10 mouse cellular contexts compared by ENCODE assay signal in the genomic region with DNA sequence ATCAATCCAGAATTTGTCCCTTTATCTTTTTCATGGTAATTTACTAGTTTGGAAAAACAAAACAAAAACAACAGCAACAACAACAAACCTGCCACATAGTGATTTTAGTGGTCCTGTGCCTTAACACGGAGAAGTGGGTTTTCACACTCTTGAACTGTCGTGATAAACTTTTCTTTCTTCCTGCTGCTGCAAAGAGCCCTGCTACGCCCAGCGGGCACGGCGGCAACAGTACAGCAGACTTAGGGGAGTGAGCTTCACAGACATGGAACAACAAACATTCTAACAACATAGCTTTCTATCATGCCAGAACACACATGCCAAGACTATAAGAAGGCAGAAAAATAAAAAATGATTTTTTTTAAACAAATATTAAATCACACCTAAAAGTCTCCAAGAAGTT.
DNase-seq lines count a peak whose midpoint lies in the region; ATAC-seq and TF ChIP-seq lines count a peak whose summit lies in the region.
"Had no signal": no experiment of that assay in that cellular context is flagged by ENCODE, and none has a peak within 500 bp of the region (broad histone marks: within the 10 kb centered on the region; RNA-seq: fewer than 3 reads in every experiment).

No protein-coding gene starts in this region.

- H3K27ac ChIP-seq in liver, embryonic 14.5 days = no peak overlapping the region; the same call in 1 of the 2 replicates
- H3K27ac ChIP-seq in stomach, embryonic 15.5 days = no peak overlapping the region
- H3K27ac ChIP-seq: gastrocnemius, adult 2 months; heart, embryonic 15.5 days had no signal

- peak; percentile 38; the same call in 1 of the 2 replicates for ATAC-seq in liver, embryonic 14.5 days (ENCODE audit: insufficient read depth)
- no peak for ATAC-seq in stomach, embryonic 15.5 days (ENCODE audit: insufficient read depth, low FRiP score, low read depth)

- H3K4me1 ChIP-seq in liver, embryonic 14.5 days (replicated peaks; ENCODE audit: control insufficient read depth in 2 of 2, insufficient read depth in 2 of 2, low read length in 1 of 2) = peaks cover 21 to 57% of the 10 kb centered on the region in 2 experiments
- H3K4me1 ChIP-seq in stomach, embryonic 15.5 days = peaks cover 15% of the 10 kb centered on the region; the same call in 1 of the 2 replicates

- no peaks in the 10 kb centered on the region for H3K9me3 ChIP-seq in liver, embryonic 14.5 days (ENCODE audit: control insufficient read depth, low read length)
- H3K9me3 ChIP-seq in stomach, embryonic 15.5 days = no peaks in the 10 kb centered on the region
- H3K9me3 ChIP-seq: heart, embryonic 15.5 days had no signal

- TF ChIP-seq EP300 in liver, embryonic 14.5 days (IDR thresholded peaks at IDR 0.05; ENCODE audit: low read depth) = no peak

- peak; percentile 49 to 51 for DNase-seq in spleen, postnatal 36 days (ENCODE audit: low spot score in 2 of 2)
- DNase-seq in spleen, postnatal 14 days (ENCODE audit: low spot score in 2 of 2) = no peak
- no peak for DNase-seq in liver, embryonic 14.5 days (ENCODE audit: low read depth in 3 of 3, low spot score in 3 of 3)
- DNase-seq in gastrocnemius, adult 18-20 months (ENCODE audit: low spot score) = no peak
- no peak for DNase-seq in adrenal gland, postnatal 10 days
- DNase-seq in layer of hippocampus, adult 8-10 months (ENCODE audit: low spot score in 2 of 2) = no peak
- DNase-seq: gastrocnemius, adult 2 months had no signal

- TF ChIP-seq CTCF in liver, embryonic 14.5 days (IDR thresholded peaks at IDR 0.05; ENCODE audit: low read depth) = no peak

- no peaks in the 10 kb centered on the region for H3K27me3 ChIP-seq in liver, embryonic 14.5 days (ENCODE audit: control insufficient read depth, insufficient read depth, low read length)
- H3K27me3 ChIP-seq in stomach, embryonic 15.5 days (replicated peaks) = no peaks in the 10 kb centered on the region
- H3K27me3 ChIP-seq: heart, embryonic 15.5 days had no signal

- H3K4me3 ChIP-seq in liver, embryonic 14.5 days (ENCODE audit: insufficient read depth in 1 of 2, low read depth in 2 of 2, low read length in 2 of 2) = peak overlapping the region; percentile 32 to 37
- 0 out of 2 replicates have a peak overlapping the region, but pooled peaks have one; percentile 6 for H3K4me3 ChIP-seq in stomach, embryonic 15.5 days (replicated peaks)
- H3K4me3 ChIP-seq: gastrocnemius, adult 2 months; heart, embryonic 15.5 days; myocyte had no signal

- H3K4me2 ChIP-seq in liver, embryonic 14.5 days (ENCODE audit: low read depth) = peak overlapping the region; percentile 67
- peak overlapping the region; percentile 44; the same call in 1 of the 2 replicates for H3K4me2 ChIP-seq in stomach, embryonic 15.5 days
- H3K4me2 ChIP-seq: heart, embryonic 15.5 days had no signal

- no peaks in the 10 kb centered on the region for H3K36me3 ChIP-seq in liver, embryonic 14.5 days (replicated peaks; ENCODE audit: control insufficient read depth, insufficient read depth, low read depth)
- no peaks in the 10 kb centered on the region for H3K36me3 ChIP-seq in stomach, embryonic 15.5 days
- H3K36me3 ChIP-seq: heart, embryonic 15.5 days had no signal

- WGBS in liver, embryonic 14.5 days (ENCODE audit: insufficient replicate concordance) = 12% methylated on average over 6 of the region's 6 CpGs
- WGBS in stomach, embryonic 15.5 days = 51% methylated on average over 6 of the region's 6 CpGs

- no peak overlapping the region for H3K9ac ChIP-seq in liver, embryonic 14.5 days (replicated peaks)
- H3K9ac ChIP-seq in stomach, embryonic 15.5 days = no peak overlapping the region
- H3K9ac ChIP-seq: heart, embryonic 15.5 days had no signal

Comparison
In these comparisons a context has a peak if more than half of its experiments do, and no peak if none do; other contexts are left out.
1. DNase-seq: peak in spleen, postnatal 36 days (2 of 2); none in spleen, postnatal 14 days (0 of 2), liver, embryonic 14.5 days (0 of 3), gastrocnemius, adult 18-20 months (single experiment), adrenal gland, postnatal 10 days (single experiment) and layer of hippocampus, adult 8-10 months (0 of 2).